1 mouse cellular context compared by ENCODE assay signal in genomic region chr2:102185951-102186561, GRCm38 (mm10).
TF ChIP-seq lines count a peak whose summit lies in the region.

Gene Ldlrad3, minus strand, starts transcription at chr2:102186385.

TF ChIP-seq in MEL, 35 proteins besides CTCF, POLR2A, EP300 and RAD21 (continued from another document):
- no peak for TF ChIP-seq CHD1 (IDR thresholded peaks at IDR 0.05; ENCODE audit: low read depth, low read length)
- TF ChIP-seq ZC3H11A (IDR thresholded peaks at IDR 0.05; ENCODE audit: low read depth, low read length), result no peak
